Mouse (Mus musculus): Measurements from ENCODE around the gene Gzf1. TPM values are rescaled to one million over a fixed set of nuclear protein-coding genes. Genes with fewer than 3 reads are reported as not detected.

Gene Gzf1
- polyA plus RNA-seq, 1 experiment from 2014 or later, result 14.7 TPM

- peak; percentile 99 for ATAC-seq (replicated peaks; ENCODE audit: insufficient number of reproducible peaks, low FRiP score, low TSS enrichment)
- Histone ChIP-seq H3K27me3 (ENCODE audit: control insufficient read depth, insufficient read depth, low read length) (no peaks in the 10 kb centered on the region), H3K27ac (ENCODE audit: low read depth, low read length) (peak within 1 kb of the TSS; percentile 73), H3K4me3 (ENCODE audit: low read depth, low read length) (peak within 1 kb of the TSS; percentile 91), H3K4me2 (peak within 1 kb of the TSS; percentile 88), H3K9me3 (replicated peaks; ENCODE audit: control insufficient read depth, low read length) (no peaks in the 10 kb centered on the region), H3K9ac (ENCODE audit: low read depth, low read length) (peak within 1 kb of the TSS; percentile 94), H3K4me1 (ENCODE audit: control insufficient read depth, insufficient read depth, low read length) (peaks cover 9% of the 10 kb centered on the region; the same call in 1 of the 2 replicates), H3K36me3 (ENCODE audit: control insufficient read depth, insufficient read depth, low read length) (peaks cover 8% of the 10 kb centered on the region; the same call in 1 of the 2 replicates)
- 2% methylated on average over 58 of the region's 58 CpGs for WGBS (ENCODE audit: insufficient replicate concordance)
Observed at GRCm38 (mm10) chr2:148672199-148673096, 8.4 kb upstream of the Gzf1 start, which contains the start of gene Nxt1. Gene Nxt1, plus strand, starts transcription at chr2:148672601.

- H3K4me2 ChIP-seq, result peak overlapping the region; percentile 72
- no peaks in the 10 kb centered on the region for H3K27me3 ChIP-seq (ENCODE audit: control insufficient read depth, insufficient read depth, low read length)
- H3K4me3 ChIP-seq (ENCODE audit: low read depth, low read length), result peak overlapping the region; percentile 51
- peak overlapping the region; percentile 72 for H3K9ac ChIP-seq (ENCODE audit: low read depth, low read length)
- 7% methylated on average over 26 of the region's 26 CpGs for WGBS (ENCODE audit: insufficient replicate concordance)
- H3K36me3 ChIP-seq (ENCODE audit: control insufficient read depth, insufficient read depth, low read length), result peaks cover 8% of the 10 kb centered on the region; the same call in 1 of the 2 replicates
- H3K9me3 ChIP-seq (replicated peaks; ENCODE audit: control insufficient read depth, low read length), result no peaks in the 10 kb centered on the region
- peak; percentile 27 for ATAC-seq (replicated peaks; ENCODE audit: insufficient number of reproducible peaks, low FRiP score, low TSS enrichment)
- H3K4me1 ChIP-seq (ENCODE audit: control insufficient read depth, insufficient read depth, low read length), result peaks cover 39% of the 10 kb centered on the region
- peak overlapping the region; percentile 77 for H3K27ac ChIP-seq (ENCODE audit: low read depth, low read length)
Observed at GRCm38 (mm10) chr2:148677801-148678200, 3.0 kb upstream of the Gzf1 start.

- peak overlapping the region; percentile 89 for H3K4me2 ChIP-seq
- peaks cover 34% of the 10 kb centered on the region for H3K4me1 ChIP-seq (ENCODE audit: control insufficient read depth, insufficient read depth, low read length)
- H3K27me3 ChIP-seq (ENCODE audit: control insufficient read depth, insufficient read depth, low read length), result no peaks in the 10 kb centered on the region
- H3K9me3 ChIP-seq (replicated peaks; ENCODE audit: control insufficient read depth, low read length), result no peaks in the 10 kb centered on the region
- H3K4me3 ChIP-seq (ENCODE audit: low read depth, low read length), result peak overlapping the region; percentile 25
- WGBS (ENCODE audit: insufficient replicate concordance), result 3% methylated on average over 9 of the region's 9 CpGs
- H3K27ac ChIP-seq (ENCODE audit: low read depth, low read length), result peak overlapping the region; percentile 82
- ATAC-seq (replicated peaks; ENCODE audit: insufficient number of reproducible peaks, low FRiP score, low TSS enrichment), result no peak
- H3K9ac ChIP-seq (ENCODE audit: low read depth, low read length), result peak overlapping the region; percentile 58; the same call in 1 of the 2 replicates
- peaks cover 14% of the 10 kb centered on the region for H3K36me3 ChIP-seq (ENCODE audit: control insufficient read depth, insufficient read depth, low read length)
Observed at GRCm38 (mm10) chr2:148679346-148679745, 1.5 kb upstream of the Gzf1 start.

GRCm38 (mm10) chr2:148681461-148681891, 653 bp downstream of the Gzf1 start:
- Histone ChIP-seq H3K36me3 (ENCODE audit: control insufficient read depth, insufficient read depth, low read length) (peaks cover 14% of the 10 kb centered on the region), H3K4me3 (ENCODE audit: low read depth, low read length) (peak overlapping the region; percentile 82), H3K27ac (ENCODE audit: low read depth, low read length) (peak overlapping the region; percentile 94), H3K9me3 (replicated peaks; ENCODE audit: control insufficient read depth, low read length) (no peaks in the 10 kb centered on the region), H3K4me1 (ENCODE audit: control insufficient read depth, insufficient read depth, low read length) (peaks cover 34% of the 10 kb centered on the region), H3K9ac (ENCODE audit: low read depth, low read length) (peak overlapping the region; percentile 87), H3K4me2 (peak overlapping the region; percentile 89), H3K27me3 (ENCODE audit: control insufficient read depth, insufficient read depth, low read length) (no peaks in the 10 kb centered on the region)
- ATAC-seq (replicated peaks; ENCODE audit: insufficient number of reproducible peaks, low FRiP score, low TSS enrichment), result peak; percentile 55
- 7% methylated on average over 17 of the region's 17 CpGs for WGBS (ENCODE audit: insufficient replicate concordance)

- 83% methylated on average over 1 of the region's 1 CpGs for WGBS (ENCODE audit: insufficient replicate concordance)
- no peak for ATAC-seq (replicated peaks; ENCODE audit: insufficient number of reproducible peaks, low FRiP score, low TSS enrichment)
- H3K9ac ChIP-seq (ENCODE audit: low read depth, low read length), result no peak overlapping the region
- H3K4me3 ChIP-seq (ENCODE audit: low read depth, low read length), result no peak overlapping the region
- peaks cover 26% of the 10 kb centered on the region for H3K4me1 ChIP-seq (ENCODE audit: control insufficient read depth, insufficient read depth, low read length)
- no peaks in the 10 kb centered on the region for H3K9me3 ChIP-seq (replicated peaks; ENCODE audit: control insufficient read depth, low read length)
- peaks cover 13% of the 10 kb centered on the region for H3K36me3 ChIP-seq (ENCODE audit: control insufficient read depth, insufficient read depth, low read length)
- H3K27ac ChIP-seq (ENCODE audit: low read depth, low read length), result no peak overlapping the region
- H3K27me3 ChIP-seq (ENCODE audit: control insufficient read depth, insufficient read depth, low read length), result no peaks in the 10 kb centered on the region
- H3K4me2 ChIP-seq, result no peak overlapping the region
Observed at GRCm38 (mm10) chr2:148683031-148683430, 2.2 kb downstream of the Gzf1 start.

GRCm38 (mm10) chr2:148684972-148685371, 4.1 kb downstream of the Gzf1 start:
- Histone ChIP-seq H3K27me3 (ENCODE audit: control insufficient read depth, insufficient read depth, low read length) (no peaks in the 10 kb centered on the region), H3K4me3 (ENCODE audit: low read depth, low read length) (no peak overlapping the region), H3K36me3 (ENCODE audit: control insufficient read depth, insufficient read depth, low read length) (peaks cover 13% of the 10 kb centered on the region), H3K27ac (ENCODE audit: low read depth, low read length) (no peak overlapping the region), H3K4me1 (ENCODE audit: control insufficient read depth, insufficient read depth, low read length) (peaks cover 11% of the 10 kb centered on the region; the same call in 1 of the 2 replicates), H3K9me3 (replicated peaks; ENCODE audit: control insufficient read depth, low read length) (no peaks in the 10 kb centered on the region), H3K9ac (ENCODE audit: low read depth, low read length) (no peak overlapping the region), H3K4me2 (no peak overlapping the region; the same call in 1 of the 2 replicates)
- 84% methylated on average over 2 of the region's 2 CpGs for whole genome bisulfite sequencing (ENCODE audit: insufficient replicate concordance)
- ATAC-seq (replicated peaks; ENCODE audit: insufficient number of reproducible peaks, low FRiP score, low TSS enrichment), result no peak

- H3K4me3 ChIP-seq (ENCODE audit: low read depth, low read length), result no peak overlapping the region
- no peaks in the 10 kb centered on the region for H3K27me3 ChIP-seq (ENCODE audit: control insufficient read depth, insufficient read depth, low read length)
- peaks cover 13% of the 10 kb centered on the region for H3K36me3 ChIP-seq (ENCODE audit: control insufficient read depth, insufficient read depth, low read length)
- ATAC-seq (replicated peaks; ENCODE audit: insufficient number of reproducible peaks, low FRiP score, low TSS enrichment), result no peak
- 88% methylated on average over 3 of the region's 3 CpGs for WGBS (ENCODE audit: insufficient replicate concordance)
- H3K27ac ChIP-seq (ENCODE audit: low read depth, low read length), result no peak overlapping the region
- no peaks in the 10 kb centered on the region for H3K9me3 ChIP-seq (replicated peaks; ENCODE audit: control insufficient read depth, low read length)
- no peak overlapping the region for H3K9ac ChIP-seq (ENCODE audit: low read depth, low read length)
- H3K4me1 ChIP-seq (ENCODE audit: control insufficient read depth, insufficient read depth, low read length), result peaks cover 11% of the 10 kb centered on the region; the same call in 1 of the 2 replicates
- H3K4me2 ChIP-seq, result no peak overlapping the region
Observed at GRCm38 (mm10) chr2:148685709-148686108, 4.9 kb downstream of the Gzf1 start.

GRCm38 (mm10) chr2:148686862-148687261, 6.0 kb downstream of the Gzf1 start:
- no peak overlapping the region for H3K27ac ChIP-seq (ENCODE audit: low read depth, low read length)

More at GRCm38 (mm10) chr2:148686862-148687261, 6.0 kb downstream of the Gzf1 start:
- Histone ChIP-seq H3K27me3 (ENCODE audit: control insufficient read depth, insufficient read depth, low read length) (no peaks in the 10 kb centered on the region), H3K9me3 (replicated peaks; ENCODE audit: control insufficient read depth, low read length) (no peaks in the 10 kb centered on the region), H3K36me3 (ENCODE audit: control insufficient read depth, insufficient read depth, low read length) (peaks cover 19% of the 10 kb centered on the region), H3K4me1 (ENCODE audit: control insufficient read depth, insufficient read depth, low read length) (peaks cover 7% of the 10 kb centered on the region; the same call in 1 of the 2 replicates), H3K4me3 (ENCODE audit: low read depth, low read length) (no peak overlapping the region), H3K4me2 (no peak overlapping the region), H3K9ac (ENCODE audit: low read depth, low read length) (no peak overlapping the region)
- WGBS (ENCODE audit: insufficient replicate concordance), result 73% methylated on average over 1 of the region's 1 CpGs
- ATAC-seq (replicated peaks; ENCODE audit: insufficient number of reproducible peaks, low FRiP score, low TSS enrichment), result no peak
